In the genomic region with DNA sequence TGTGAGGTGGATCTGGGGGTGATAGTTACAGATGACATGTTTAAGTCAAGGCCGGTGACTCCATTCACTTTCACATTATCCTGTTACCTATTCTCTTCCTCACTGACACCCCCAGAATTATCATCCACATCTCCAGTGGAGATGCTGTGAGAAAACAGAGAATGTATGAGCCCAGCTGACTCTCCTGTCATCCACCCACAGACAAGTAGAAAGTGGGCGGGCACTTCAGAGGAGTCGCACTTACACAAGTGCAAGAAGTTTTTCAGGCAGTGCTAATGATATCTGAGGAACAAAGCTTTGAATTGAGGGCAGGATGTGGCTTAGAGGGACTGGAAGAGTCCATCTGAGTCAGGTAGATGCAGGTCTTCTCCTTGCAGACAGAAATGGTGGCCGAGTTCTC, we compare ENCODE assay signal across 14 mouse cellular contexts.
"Had no signal": no experiment of that assay in that cellular context is flagged by ENCODE, and none has a peak within 500 bp of the region (broad histone marks: within the 10 kb centered on the region; RNA-seq: fewer than 3 reads in every experiment).

No protein-coding gene starts in this region.

- H3K9ac ChIP-seq: limb, embryonic 12.5 days; liver, embryonic 13.5 days; liver, postnatal 0 days; lung, embryonic 15.5 days had no signal

- H3K27me3 ChIP-seq: limb, embryonic 12.5 days; liver, embryonic 13.5 days; lung, embryonic 15.5 days; megakaryocyte, embryonic 14.5 days had no signal

- DNase-seq: kidney, adult 9 months; kidney, postnatal 36 days; layer of hippocampus, adult 9-11 months; layer of hippocampus, postnatal 36 days; liver; liver, embryonic 13.5 days; liver, postnatal 0 days; lung, postnatal 14 days; thymus, postnatal 4 days had no signal

- H3K27ac ChIP-seq: kidney, postnatal 0 days; limb, embryonic 12.5 days; liver, embryonic 13.5 days; lung, embryonic 15.5 days; macrophage had no signal

- H3K4me1 ChIP-seq: limb, embryonic 12.5 days; liver, embryonic 13.5 days; megakaryocyte, embryonic 14.5 days had no signal

- H3K36me3 ChIP-seq: limb, embryonic 12.5 days; liver, embryonic 13.5 days; lung, embryonic 15.5 days had no signal

- H3K4me3 ChIP-seq: limb, embryonic 12.5 days; liver, embryonic 13.5 days; lung, embryonic 15.5 days; megakaryocyte, embryonic 14.5 days had no signal
